Comparison of ENCODE assay signal across 15 mouse cellular contexts in the genomic region with DNA sequence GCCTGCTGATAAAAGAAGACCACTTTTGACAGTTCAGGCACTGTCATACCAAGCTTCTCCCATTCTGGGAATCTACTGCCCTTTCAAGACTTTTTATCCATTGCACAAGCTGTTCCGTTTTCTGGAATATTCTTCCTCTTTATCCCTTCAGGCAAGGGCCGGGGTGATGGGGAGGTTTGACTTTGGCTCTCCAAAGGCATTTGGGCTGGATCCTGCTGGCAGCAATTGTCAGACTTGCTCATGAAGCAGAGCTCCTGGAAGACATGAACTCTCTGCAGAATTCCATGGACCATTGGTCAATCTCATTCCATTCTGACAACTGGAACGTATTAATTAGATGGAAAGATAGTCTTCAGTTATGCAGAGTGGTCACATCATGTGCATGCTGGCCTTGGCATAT.
DNase-seq lines count a peak whose midpoint lies in the region.
"Had no signal": no experiment of that assay in that cellular context is flagged by ENCODE, and none has a peak within 500 bp of the region (broad histone marks: within the 10 kb centered on the region; RNA-seq: fewer than 3 reads in every experiment).

No protein-coding gene starts in this region.

- H3K27me3 ChIP-seq in hindbrain, embryonic 10.5 days (ENCODE audit: insufficient read depth, poor library complexity, severe bottlenecking), result 0 out of 2 replicates have a peak, but pooled peaks cover 6% of the 10 kb centered on the region
- H3K27me3 ChIP-seq: hindbrain, embryonic 13.5 days; lung, embryonic 15.5 days had no signal

- no peak overlapping the region for H3K4me3 ChIP-seq in hindbrain, embryonic 10.5 days
- H3K4me3 ChIP-seq: erythroblast, embryonic 14.5 days; hindbrain, embryonic 13.5 days; lung, embryonic 15.5 days had no signal

- no peaks in the 10 kb centered on the region for H3K36me3 ChIP-seq in hindbrain, embryonic 10.5 days
- H3K36me3 ChIP-seq: hindbrain, embryonic 13.5 days; lung, embryonic 15.5 days had no signal

- intact Hi-C loops in left cerebral cortex, postnatal 36 days (cut with DNase I), result no loop called here

- no peaks in the 10 kb centered on the region for H3K9me3 ChIP-seq in hindbrain, embryonic 10.5 days
- H3K9me3 ChIP-seq: hindbrain, embryonic 13.5 days; lung, embryonic 15.5 days had no signal

- H3K4me1 ChIP-seq in hindbrain, embryonic 10.5 days (replicated peaks), result peaks cover 25% of the 10 kb centered on the region
- H3K4me1 ChIP-seq: lung, embryonic 15.5 days had no signal

- no peak overlapping the region for H3K27ac ChIP-seq in hindbrain, embryonic 10.5 days
- H3K27ac ChIP-seq: hindbrain, embryonic 13.5 days; lung, embryonic 15.5 days had no signal

- peak; percentile 13 for DNase-seq in adrenal gland, postnatal 25 days
- DNase-seq in adrenal gland, postnatal 36 days, result no peak
- DNase-seq in ovary, adult 18-20 months (ENCODE audit: low spot score), result peak; percentile 8
- no peak for DNase-seq in ovary, postnatal 10 days (ENCODE audit: low spot score)
- peak; percentile 62 for DNase-seq in gastrocnemius, postnatal 25 days
- peak; percentile 55 for DNase-seq in lung, postnatal 36 days
- no peak for DNase-seq in left cerebral cortex, postnatal 36 days (ENCODE audit: low spot score in 2 of 2)
- DNase-seq in hindbrain, embryonic 10.5 days (ENCODE audit: low spot score), result no peak
- DNase-seq: cerebellum, postnatal 25 days; kidney, postnatal 4 days; liver; right cerebral cortex, adult 18-20 months had no signal

- WGBS in hindbrain, embryonic 10.5 days, result 88% methylated on average over 3 of the region's 3 CpGs

Comparison
In these comparisons a context has a peak if more than half of its experiments do, and no peak if none do; other contexts are left out.
1. DNase-seq: peak in adrenal gland, postnatal 25 days (single experiment), ovary, adult 18-20 months (single experiment), gastrocnemius, postnatal 25 days (single experiment) and lung, postnatal 36 days (single experiment); none in adrenal gland, postnatal 36 days (0 of 2), ovary, postnatal 10 days (single experiment), left cerebral cortex, postnatal 36 days (0 of 2) and hindbrain, embryonic 10.5 days (single experiment).